ENCODE assay signal across 17 mouse cellular contexts in the genomic region with DNA sequence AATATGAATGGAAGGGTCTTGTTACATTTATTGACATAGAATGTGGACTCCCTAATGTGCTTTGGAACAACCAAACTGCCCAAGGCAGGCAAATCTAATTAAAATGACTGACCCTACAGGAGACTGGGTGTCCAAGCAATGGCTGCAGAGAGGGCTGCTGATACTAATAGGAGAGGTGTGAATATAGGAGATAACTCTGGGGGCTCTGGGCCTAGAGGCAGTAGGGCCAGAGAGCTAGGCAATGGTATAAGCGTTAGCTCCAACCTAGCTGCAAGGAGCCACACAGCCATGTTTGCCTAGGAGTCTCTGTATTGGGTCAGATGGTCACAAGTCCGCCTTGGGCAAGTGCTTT.
A peak's percentile ranks its signal among the peaks of the same experiment; 100 is the strongest.
DNase-seq lines count a peak whose midpoint lies in the region; ATAC-seq and TF ChIP-seq lines count a peak whose summit lies in the region.
"Had no signal": no experiment of that assay in that cellular context is flagged by ENCODE, and none has a peak within 500 bp of the region (broad histone marks: within the 10 kb centered on the region; RNA-seq: fewer than 3 reads in every experiment).

No protein-coding gene starts in this region.

- no peak overlapping the region for H3K4me3 ChIP-seq in forebrain, embryonic 11.5 days (ENCODE audit: low read depth, low read length)
- H3K4me3 ChIP-seq in forebrain, postnatal 0 days (ENCODE audit: low read depth, low read length): no peak overlapping the region
- no peak overlapping the region for H3K4me3 ChIP-seq in hindbrain, embryonic 11.5 days (ENCODE audit: low read depth, low read length)
- H3K4me3 ChIP-seq in midbrain, embryonic 11.5 days (ENCODE audit: low read depth, low read length): no peak overlapping the region
- no peak overlapping the region for H3K4me3 ChIP-seq in neural tube, embryonic 14.5 days (ENCODE audit: low read depth, low read length)
- H3K4me3 ChIP-seq: embryonic facial prominence, embryonic 15.5 days; limb, embryonic 15.5 days had no signal

- DNase-seq in forebrain, embryonic 11.5 days (ENCODE audit: low spot score): no peak
- no peak for DNase-seq in forebrain, postnatal 0 days
- no peak for DNase-seq in hindbrain, embryonic 11.5 days (ENCODE audit: low spot score)
- peak; percentile 90 for DNase-seq in midbrain, embryonic 11.5 days (ENCODE audit: low spot score, missing footprints)
- no peak for DNase-seq in lung, postnatal 4 days
- no peak for DNase-seq in spleen, postnatal 10 days (ENCODE audit: low spot score in 2 of 2)
- DNase-seq in kidney, postnatal 14 days: no peak
- DNase-seq: embryo, embryonic 11 days; gastrocnemius, postnatal 14 days; kidney, adult 2 months; layer of hippocampus, adult 9-11 months; lung, postnatal 14 days; right cerebral cortex, postnatal 4 days; thymus, postnatal 4 days had no signal

- H3K27ac ChIP-seq in forebrain, embryonic 11.5 days (ENCODE audit: low read depth, low read length): peak overlapping the region; percentile 68
- H3K27ac ChIP-seq in forebrain, postnatal 0 days (ENCODE audit: low read depth, low read length): no peak overlapping the region
- H3K27ac ChIP-seq in hindbrain, embryonic 11.5 days (ENCODE audit: low read depth, low read length): 0 out of 2 replicates have a peak overlapping the region, but pooled peaks have one; percentile 44
- peak overlapping the region; percentile 49 for H3K27ac ChIP-seq in midbrain, embryonic 11.5 days (ENCODE audit: low read depth, low read length)
- peak overlapping the region; percentile 39; the same call in 1 of the 2 replicates for H3K27ac ChIP-seq in neural tube, embryonic 14.5 days (ENCODE audit: low read depth, low read length)
- H3K27ac ChIP-seq: embryonic facial prominence, embryonic 15.5 days; limb, embryonic 15.5 days had no signal

- no peaks in the 10 kb centered on the region for H3K27me3 ChIP-seq in forebrain, embryonic 11.5 days (ENCODE audit: control insufficient read depth, insufficient read depth, low read length)
- H3K27me3 ChIP-seq in forebrain, postnatal 0 days (ENCODE audit: insufficient read depth, low read length): no peaks in the 10 kb centered on the region
- no peaks in the 10 kb centered on the region for H3K27me3 ChIP-seq in hindbrain, embryonic 11.5 days (ENCODE audit: control insufficient read depth, insufficient read depth, low read length)
- no peaks in the 10 kb centered on the region for H3K27me3 ChIP-seq in midbrain, embryonic 11.5 days (ENCODE audit: control insufficient read depth, insufficient read depth, low read length)
- H3K27me3 ChIP-seq in neural tube, embryonic 14.5 days (ENCODE audit: control insufficient read depth, insufficient read depth, low read length): no peaks in the 10 kb centered on the region
- H3K27me3 ChIP-seq: embryonic facial prominence, embryonic 15.5 days had no signal

- H3K36me3 ChIP-seq in forebrain, embryonic 11.5 days (ENCODE audit: control insufficient read depth, insufficient read depth, low read length): no peaks in the 10 kb centered on the region
- no peaks in the 10 kb centered on the region for H3K36me3 ChIP-seq in forebrain, postnatal 0 days (ENCODE audit: insufficient read depth)
- H3K36me3 ChIP-seq in hindbrain, embryonic 11.5 days (ENCODE audit: control insufficient read depth, insufficient read depth, low read length): no peaks in the 10 kb centered on the region
- H3K36me3 ChIP-seq in midbrain, embryonic 11.5 days (ENCODE audit: control insufficient read depth, insufficient read depth, low read length): no peaks in the 10 kb centered on the region
- H3K36me3 ChIP-seq in neural tube, embryonic 14.5 days (ENCODE audit: control insufficient read depth, insufficient read depth, low read length): 0 out of 2 replicates have a peak, but pooled peaks cover 4% of the 10 kb centered on the region
- H3K36me3 ChIP-seq: embryonic facial prominence, embryonic 15.5 days; limb, embryonic 15.5 days had no signal

- peak overlapping the region; percentile 15; the same call in 1 of the 2 replicates for H3K4me2 ChIP-seq in forebrain, embryonic 11.5 days (ENCODE audit: low read depth, low read length, severe bottlenecking)
- H3K4me2 ChIP-seq in forebrain, postnatal 0 days (ENCODE audit: low read depth): no peak overlapping the region
- no peak overlapping the region for H3K4me2 ChIP-seq in hindbrain, embryonic 11.5 days (replicated peaks; ENCODE audit: low read depth, low read length)
- H3K4me2 ChIP-seq in midbrain, embryonic 11.5 days: no peak overlapping the region
- no peak overlapping the region for H3K4me2 ChIP-seq in neural tube, embryonic 14.5 days (ENCODE audit: low read depth, low read length)
- H3K4me2 ChIP-seq: embryonic facial prominence, embryonic 15.5 days; limb, embryonic 15.5 days had no signal

- H3K9ac ChIP-seq in forebrain, embryonic 11.5 days (ENCODE audit: low read length): no peak overlapping the region
- H3K9ac ChIP-seq in forebrain, postnatal 0 days: no peak overlapping the region
- no peak overlapping the region for H3K9ac ChIP-seq in hindbrain, embryonic 11.5 days (ENCODE audit: low read depth, low read length)
- H3K9ac ChIP-seq in midbrain, embryonic 11.5 days (ENCODE audit: low read length): no peak overlapping the region
- no peak overlapping the region for H3K9ac ChIP-seq in neural tube, embryonic 14.5 days (replicated peaks; ENCODE audit: low read depth, low read length)
- H3K9ac ChIP-seq: embryonic facial prominence, embryonic 15.5 days; limb, embryonic 15.5 days had no signal

- no peak for TF ChIP-seq CTCF in forebrain, postnatal 0 days (IDR thresholded peaks at IDR 0.05; ENCODE audit: low read depth)

- no peaks in the 10 kb centered on the region for H3K9me3 ChIP-seq in forebrain, embryonic 11.5 days (ENCODE audit: control insufficient read depth, low read length)
- H3K9me3 ChIP-seq in forebrain, postnatal 0 days (ENCODE audit: low read length): no peaks in the 10 kb centered on the region
- no peaks in the 10 kb centered on the region for H3K9me3 ChIP-seq in hindbrain, embryonic 11.5 days (ENCODE audit: control insufficient read depth, low read length)
- H3K9me3 ChIP-seq in midbrain, embryonic 11.5 days (ENCODE audit: control insufficient read depth, low read length): no peaks in the 10 kb centered on the region
- no peaks in the 10 kb centered on the region for H3K9me3 ChIP-seq in neural tube, embryonic 14.5 days (ENCODE audit: control insufficient read depth, low read length)
- H3K9me3 ChIP-seq: embryonic facial prominence, embryonic 15.5 days; limb, embryonic 15.5 days had no signal

- 66% methylated on average over 2 of the region's 2 CpGs for WGBS in forebrain, embryonic 11.5 days
- WGBS in forebrain, postnatal 0 days: 64% methylated on average over 2 of the region's 2 CpGs
- WGBS in hindbrain, embryonic 11.5 days: 85% methylated on average over 2 of the region's 2 CpGs
- WGBS in midbrain, embryonic 11.5 days: 68% methylated on average over 2 of the region's 2 CpGs
- WGBS in neural tube, embryonic 14.5 days: 68% methylated on average over 2 of the region's 2 CpGs

- peaks cover 13% of the 10 kb centered on the region; the same call in 1 of the 2 replicates for H3K4me1 ChIP-seq in forebrain, embryonic 11.5 days (replicated peaks; ENCODE audit: control insufficient read depth, insufficient read depth, low read length)
- 0 out of 2 replicates have a peak, but pooled peaks cover 7% of the 10 kb centered on the region for H3K4me1 ChIP-seq in forebrain, postnatal 0 days (ENCODE audit: insufficient read depth)
- peaks cover 10% of the 10 kb centered on the region for H3K4me1 ChIP-seq in hindbrain, embryonic 11.5 days (replicated peaks; ENCODE audit: control insufficient read depth, insufficient read depth, low read length)
- peaks cover 12% of the 10 kb centered on the region for H3K4me1 ChIP-seq in midbrain, embryonic 11.5 days (ENCODE audit: control insufficient read depth, insufficient read depth, low read length)
- peaks cover 14% of the 10 kb centered on the region for H3K4me1 ChIP-seq in neural tube, embryonic 14.5 days (ENCODE audit: control insufficient read depth, insufficient read depth, low read length)
- H3K4me1 ChIP-seq: limb, embryonic 15.5 days had no signal

- ATAC-seq in forebrain, embryonic 11.5 days (replicated peaks; ENCODE audit: low FRiP score): peak; percentile 20; the same call in 1 of the 2 replicates
- no peak for ATAC-seq in forebrain, postnatal 0 days
- peak; percentile 60 for ATAC-seq in hindbrain, embryonic 11.5 days (ENCODE audit: low FRiP score)
- ATAC-seq in midbrain, embryonic 11.5 days (ENCODE audit: low FRiP score): peak; percentile 45
- ATAC-seq in neural tube, embryonic 14.5 days (ENCODE audit: low read depth): peak; percentile 26; the same call in 1 of the 2 replicates
